Mouse (Mus musculus) spleen, postnatal 14 days (tissue): ENCODE data around the gene Akap13.
"Not testable (repeated sequence)": the region's sequence is repeated elsewhere in the genome, so short reads cannot be mapped to it uniquely, and the experiment has no call there.

Source experiments
- DNase-seq, 2 experiments: peaks; one replicate each; pipeline ENCODE4 v3.0.0; 2021 to 2022; ENCODE audit warnings: low spot score in 2 of 2

Gene Akap13

GRCm38 (mm10) chr7:75759992-75760514 lies 304.7 kb downstream of the Akap13 start:
- DNase-seq = no peak

- not testable (repeated sequence) for DNase-seq
Observed at GRCm38 (mm10) chr7:75760661-75761319, 305.5 kb downstream of the Akap13 start.

GRCm38 (mm10) chr7:75762225-75762624 lies 306.9 kb downstream of the Akap13 start:
- DNase-seq = not testable (repeated sequence)

- not testable (repeated sequence) for DNase-seq
Observed at GRCm38 (mm10) chr7:75767080-75767769, 311.9 kb downstream of the Akap13 start.

GRCm38 (mm10) chr7:75768169-75768568 lies 312.8 kb downstream of the Akap13 start:
- no peak for DNase-seq

GRCm38 (mm10) chr7:75769909-75770308 lies 314.6 kb downstream of the Akap13 start:
- DNase-seq = no peak

- not testable (repeated sequence) for DNase-seq
Observed at GRCm38 (mm10) chr7:75774095-75775078, 319.1 kb downstream of the Akap13 start.

GRCm38 (mm10) chr7:75778053-75778452 lies 322.7 kb downstream of the Akap13 start:
- DNase-seq = no peak

- no peak for DNase-seq
Observed at GRCm38 (mm10) chr7:75780812-75781211, 325.5 kb downstream of the Akap13 start.

GRCm38 (mm10) chr7:75781298-75781947 lies 326.1 kb downstream of the Akap13 start:
- peak in 1 of 2 experiments; percentile 26 for DNase-seq

GRCm38 (mm10) chr7:75781948-75782722 lies 326.8 kb downstream of the Akap13 start:
- DNase-seq = peak; percentile 76 to 81

GRCm38 (mm10) chr7:75782723-75783011 lies 327.3 kb downstream of the Akap13 start:
- no peak for DNase-seq

GRCm38 (mm10) chr7:75785388-75786328 lies 330.3 kb downstream of the Akap13 start:
- no peak for DNase-seq

- DNase-seq = no peak
Observed at GRCm38 (mm10) chr7:75786812-75787211, 331.5 kb downstream of the Akap13 start.

GRCm38 (mm10) chr7:75787371-75787770 lies 332.0 kb downstream of the Akap13 start:
- no peak for DNase-seq

- DNase-seq = not testable (repeated sequence)
Observed at GRCm38 (mm10) chr7:75788069-75788800, 332.9 kb downstream of the Akap13 start.

- DNase-seq = not testable (repeated sequence)
Observed at GRCm38 (mm10) chr7:75788801-75789135, 333.4 kb downstream of the Akap13 start.

GRCm38 (mm10) chr7:75789746-75790145 lies 334.4 kb downstream of the Akap13 start:
- no peak for DNase-seq
